Mouse (Mus musculus) heart, embryonic 11.5 days (tissue): ENCODE measurements around the gene Ssxb5. TPM values are rescaled to one million over a fixed set of nuclear protein-coding genes. Genes with fewer than 3 reads are reported as not detected.
"Not testable (repeated sequence)": the region's sequence is repeated elsewhere in the genome, so short reads cannot be mapped to it uniquely, and the experiment has no call there.

Experiments
- ATAC-seq: fragments of 200-750 bp; cut with Nextera tagmentation; replicated peaks from 2 replicates; pipeline ENCODE4 v1.8.0; 2017; ENCODE audit warnings: moderate library complexity; ENCODE audit not compliant: insufficient number of reproducible peaks, low FRiP score, low TSS enrichment
- H3K27ac ChIP-seq: fragments of 300-500 bp; sonication (generic); 2 replicates; pipeline ENCODE4 v1.5.1; 2014; ENCODE audit warnings: mild to moderate bottlenecking, low read depth, low read length
- H3K27me3 ChIP-seq: fragments of 300-500 bp; sonication (generic); 2 replicates; pipeline ENCODE4 v1.6.1; 2014; ENCODE audit warnings: mild to moderate bottlenecking, low read length, mixed read lengths; ENCODE audit not compliant: control insufficient read depth, insufficient read depth
- H3K36me3 ChIP-seq: fragments of 300-500 bp; sonication (generic); 2 replicates; pipeline ENCODE4 v1.6.1; 2014; ENCODE audit warnings: mild to moderate bottlenecking, low read length, moderate library complexity, mixed read lengths; ENCODE audit not compliant: control insufficient read depth, insufficient read depth
- H3K4me1 ChIP-seq: fragments of 300-500 bp; sonication (generic); 2 replicates; pipeline ENCODE4 v1.6.1; 2014; ENCODE audit warnings: low read length; ENCODE audit not compliant: control insufficient read depth, insufficient read depth
- H3K4me2 ChIP-seq: fragments of 300-500 bp; sonication (generic); 2 replicates; pipeline ENCODE4 v1.6.1; 2014; ENCODE audit warnings: mild to moderate bottlenecking, moderate library complexity
- H3K4me3 ChIP-seq: fragments of 300-500 bp; sonication (generic); 2 replicates; pipeline ENCODE4 v1.5.1; 2014; ENCODE audit warnings: low read depth, low read length
- H3K9ac ChIP-seq: fragments of 300-500 bp; sonication (generic); 2 replicates; pipeline ENCODE4 v1.6.1; 2014; ENCODE audit warnings: mild to moderate bottlenecking, low read depth, low read length, moderate library complexity
- H3K9me3 ChIP-seq: fragments of 300-500 bp; sonication (generic); replicated peaks from 2 replicates; pipeline ENCODE4 v1.6.1; 2016; ENCODE audit warnings: low read length; ENCODE audit not compliant: control insufficient read depth
- WGBS: fragments of 180-500 bp; shearing (Covaris S2); extraction: QIAGEN DNeasy Blood & Tissue Kit; methylation state at CpG from one replicate; pipeline ENCODE4 v1.1.7; 2014; ENCODE audit not compliant: insufficient replicate concordance; 5-methylcytosine and 5-hydroxymethylcytosine counted together
- polyA plus RNA-seq: library from polyadenylated mRNA; unstranded; fragments of >200 nt; fragmentation: Nextera tagmentation; extraction: Ambion mirVana; gene quantifications from 2 replicates; pipeline ENCODE4 v1.2.1, GENCODE M21; 2014

Ssxb5 gene
- polyA plus RNA-seq: not detected in 2 replicates

GRCm38 (mm10) chrX:8803391-8803790 is at the start of gene Ssxb5:
TSS of gene Ssxb5 (plus strand) at chrX:8803691.
- WGBS: 67% methylated on average over 4 of the region's 4 CpGs
- H3K27me3 ChIP-seq, H3K9me3 ChIP-seq, H3K4me1 ChIP-seq, H3K4me2 ChIP-seq, H3K9ac ChIP-seq, H3K4me3 ChIP-seq, ATAC-seq, H3K36me3 ChIP-seq, H3K27ac ChIP-seq: not testable (repeated sequence)

- H3K27ac ChIP-seq: no peak overlapping the region
- no peaks in the 10 kb centered on the region for H3K36me3 ChIP-seq
- no peak for ATAC-seq
- no peak overlapping the region for H3K9ac ChIP-seq
- no peak overlapping the region for H3K4me3 ChIP-seq
- no peaks in the 10 kb centered on the region for H3K27me3 ChIP-seq
- no peaks in the 10 kb centered on the region for H3K4me1 ChIP-seq
- no peak overlapping the region for H3K4me2 ChIP-seq
- no peaks in the 10 kb centered on the region for H3K9me3 ChIP-seq
Observed at GRCm38 (mm10) chrX:8832043-8832442, 28.6 kb downstream of the Ssxb5 start.

GRCm38 (mm10) chrX:8843694-8844093 is 40.2 kb downstream of the Ssxb5 start, which contains the start of gene Gm6592:
TSS of gene Gm6592 (plus strand) at chrX:8843994.
- 50% methylated on average over 1 of the region's 1 CpGs for WGBS
- no peak within 1 kb of the TSS for H3K4me3 ChIP-seq
- H3K27me3 ChIP-seq: no peaks in the 10 kb centered on the region
- H3K9me3 ChIP-seq: no peaks in the 10 kb centered on the region
- no peak within 1 kb of the TSS for H3K9ac ChIP-seq
- no peaks in the 10 kb centered on the region for H3K4me1 ChIP-seq
- no peak within 1 kb of the TSS for H3K27ac ChIP-seq
- H3K4me2 ChIP-seq: no peak within 1 kb of the TSS
- ATAC-seq: no peak
- no peaks in the 10 kb centered on the region for H3K36me3 ChIP-seq

GRCm38 (mm10) chrX:8852486-8852885 is 49.0 kb downstream of the Ssxb5 start:
- Histone ChIP-seq H3K4me1 (no peaks in the 10 kb centered on the region), H3K4me3 (no peak overlapping the region), H3K27me3 (no peaks in the 10 kb centered on the region), H3K4me2 (no peak overlapping the region), H3K36me3 (no peaks in the 10 kb centered on the region), H3K27ac (no peak overlapping the region), H3K9me3 (no peaks in the 10 kb centered on the region), H3K9ac (no peak overlapping the region)
- WGBS: 85% methylated on average over 10 of the region's 10 CpGs
- no peak for ATAC-seq

Other genes starting within 250 kb of the Ssxb5 start
- gene Ssxb3, start 211.9 kb upstream of the Ssxb5 start, polyA plus RNA-seq: not detected in 2 replicates
- gene Ssxb8, start 112.8 kb upstream of the Ssxb5 start, polyA plus RNA-seq: not detected in 2 replicates
- gene Ssx9, start 55.3 kb upstream of the Ssxb5 start, polyA plus RNA-seq: not detected in 2 replicates
- not detected in 2 replicates for gene Gm6592, start 40.3 kb downstream of the Ssxb5 start, polyA plus RNA-seq
- gene Gm5751, start 70.6 kb downstream of the Ssxb5 start, polyA plus RNA-seq: not detected in 2 replicates
- gene B630019K06Rik, start 88.7 kb downstream of the Ssxb5 start, polyA plus RNA-seq: 2.0 and 2.2 TPM in 2 replicates
- not detected in 2 replicates for gene Fthl17b, start 159.3 kb downstream of the Ssxb5 start, polyA plus RNA-seq
- gene Fthl17c, start 172.9 kb downstream of the Ssxb5 start, polyA plus RNA-seq: not detected in 2 replicates
- not detected in 2 replicates for gene Fthl17d, start 183.1 kb downstream of the Ssxb5 start, polyA plus RNA-seq
- gene Fthl17e, start 229.8 kb downstream of the Ssxb5 start, polyA plus RNA-seq: not detected in 2 replicates